Mouse (Mus musculus) myocyte (in vitro differentiated cells): ENCODE measurements at regions not wholly inside any gene's neighbourhood (a gene's known extent, or its start where the extent isn't known, plus 50 kb on each side); places are given as distances from the start of the nearest gene placed in this dataset.
"Not testable (repeated sequence)": the region's sequence is repeated elsewhere in the genome, so short reads cannot be mapped to it uniquely, and the experiment has no call there.

Experiments
- H3K27me3 ChIP-seq: one replicate; pipeline ENCODE4 v1.6.1; 2011; ENCODE audit not compliant: control insufficient read depth, insufficient read depth, insufficient read length
- H3K36me3 ChIP-seq: one replicate; pipeline ENCODE4 v1.6.1; 2011; ENCODE audit not compliant: control insufficient read depth, insufficient read depth
- H3K4me2 ChIP-seq: one replicate; pipeline ENCODE4 v1.6.1; 2011; ENCODE audit warnings: low read depth, control low read depth
- H3K4me3 ChIP-seq: one replicate; pipeline ENCODE4 v1.5.1; 2011; ENCODE audit warnings: mild to moderate bottlenecking, control low read depth, moderate library complexity
- H3K79me2 ChIP-seq: one replicate; pipeline ENCODE4 v1.6.1; 2011; ENCODE audit not compliant: control insufficient read depth, insufficient read depth
- H3ac ChIP-seq: one replicate; pipeline ENCODE4 v1.6.1; 2011; ENCODE audit not compliant: control insufficient read depth, insufficient read length
- CEBPB ChIP-seq: IDR thresholded peaks from 2 replicates; pipeline ENCODE4 v1.6.1; 2011; ENCODE audit warnings: mild to moderate bottlenecking, moderate library complexity; ENCODE audit not compliant: poor library complexity, insufficient read depth, severe bottlenecking
- E2F4 ChIP-seq: IDR thresholded peaks from one replicate; pipeline ENCODE4 v1.6.1; 2011; ENCODE audit warnings: mild to moderate bottlenecking, control low read depth, moderate library complexity; ENCODE audit not compliant: insufficient read depth
- MAX ChIP-seq: IDR thresholded peaks from one replicate; pipeline ENCODE4 v1.6.1; 2011; ENCODE audit warnings: low read depth, mild to moderate bottlenecking, control low read depth
- MYOD1 ChIP-seq, 3 experiments: IDR thresholded peaks; one replicate each; pipeline ENCODE4 v1.6.1; 2011; ENCODE audit warnings: control low read depth in 2 of 3, low read depth in 2 of 3, mild to moderate bottlenecking in 2 of 3, moderate library complexity in 1 of 3; ENCODE audit not compliant: insufficient read length in 2 of 3, control insufficient read depth in 1 of 3
- MYOG ChIP-seq, 3 experiments: IDR thresholded peaks; one replicate each; pipeline ENCODE4 v1.6.1; 2011; ENCODE audit warnings: control low read depth in 2 of 3, low read depth in 2 of 3, mild to moderate bottlenecking in 2 of 3; ENCODE audit not compliant: insufficient read length in 2 of 3, control insufficient read depth in 1 of 3, insufficient read depth in 1 of 3
- POLR2A ChIP-seq: IDR thresholded peaks from one replicate; pipeline ENCODE4 v1.6.1; 2011; ENCODE audit warnings: low read depth, mild to moderate bottlenecking, control low read depth, moderate library complexity; ENCODE audit not compliant: insufficient read length
- POLR2AphosphoS2 ChIP-seq: IDR thresholded peaks from one replicate; pipeline ENCODE4 v1.6.1; 2011; ENCODE audit warnings: low read depth, control low read depth; ENCODE audit not compliant: insufficient read length
- REST ChIP-seq: IDR thresholded peaks from one replicate; pipeline ENCODE4 v1.6.1; 2011; ENCODE audit warnings: mild to moderate bottlenecking, control low read depth, moderate library complexity; ENCODE audit not compliant: insufficient read depth, insufficient read length
- SRF ChIP-seq: IDR thresholded peaks from one replicate; pipeline ENCODE4 v1.6.1; 2011; ENCODE audit warnings: low read depth; ENCODE audit not compliant: control insufficient read depth, insufficient read length
- TCF12 ChIP-seq: IDR thresholded peaks from one replicate; pipeline ENCODE4 v1.6.1; 2011; ENCODE audit warnings: mild to moderate bottlenecking, control low read depth; ENCODE audit not compliant: poor library complexity, insufficient read depth, severe bottlenecking
- TCF3 ChIP-seq: IDR thresholded peaks from one replicate; pipeline ENCODE4 v1.6.1; 2011; ENCODE audit warnings: low read depth, control low read depth; ENCODE audit not compliant: insufficient read length
- USF1 ChIP-seq: IDR thresholded peaks from one replicate; pipeline ENCODE4 v1.6.1; 2011; ENCODE audit warnings: low read depth, mild to moderate bottlenecking, control low read depth, moderate library complexity

GRCm38 (mm10) chr4:7246828-7247227 lies 992.0 kb downstream of the Car8 start:
- Histone ChIP-seq H3K4me2 (no peak overlapping the region), H3K4me3 (no peak overlapping the region), H3K27me3 (no peaks in the 10 kb centered on the region), H3K79me2 (no peaks in the 10 kb centered on the region), H3ac (no peak overlapping the region), H3K36me3 (no peaks in the 10 kb centered on the region)
- TF ChIP-seq SRF (no peak), USF1 (no peak), TCF3 (no peak), MAX (no peak), POLR2A (no peak), MYOD1 (IDR thresholded peaks at IDR 0.05; ENCODE audit: control insufficient read depth in 1 of 3, insufficient read length in 2 of 3, low read depth in 2 of 3) (no peak), POLR2AphosphoS2 (no peak), TCF12 (no peak), CEBPB (no peak), E2F4 (no peak)

DNA sequence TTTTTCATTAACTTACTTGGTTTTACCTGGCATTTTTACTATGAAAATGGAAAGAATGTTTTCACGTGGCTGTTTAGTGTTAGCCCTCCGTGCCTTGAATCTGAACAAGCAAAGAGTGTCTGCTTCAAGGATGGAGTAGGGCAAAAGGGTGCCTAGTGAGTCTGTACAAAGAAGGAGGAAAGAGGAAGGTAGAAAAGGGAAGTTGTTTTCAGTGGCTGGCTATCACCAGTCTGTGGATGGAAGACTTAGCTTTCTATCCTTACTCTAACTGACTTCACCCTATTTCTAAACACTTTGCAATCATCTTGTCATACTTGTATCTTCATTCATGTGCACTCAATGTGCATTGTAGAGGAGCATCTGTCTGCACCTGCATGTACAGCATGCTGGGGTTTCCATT lies 993.2 kb downstream of the Car8 start:
- Histone ChIP-seq H3ac (no peak overlapping the region), H3K4me3 (no peak overlapping the region), H3K27me3 (no peaks in the 10 kb centered on the region), H3K79me2 (no peaks in the 10 kb centered on the region), H3K4me2 (no peak overlapping the region), H3K36me3 (no peaks in the 10 kb centered on the region)
- TF ChIP-seq TCF3 (no peak), POLR2AphosphoS2 (no peak), TCF12 (no peak), E2F4 (no peak), CEBPB (no peak), MAX (no peak), MYOG (IDR thresholded peaks at IDR 0.05; ENCODE audit: control insufficient read depth in 1 of 3, insufficient read depth in 1 of 3, insufficient read length in 2 of 3, low read depth in 2 of 3) (no peak)

DNA sequence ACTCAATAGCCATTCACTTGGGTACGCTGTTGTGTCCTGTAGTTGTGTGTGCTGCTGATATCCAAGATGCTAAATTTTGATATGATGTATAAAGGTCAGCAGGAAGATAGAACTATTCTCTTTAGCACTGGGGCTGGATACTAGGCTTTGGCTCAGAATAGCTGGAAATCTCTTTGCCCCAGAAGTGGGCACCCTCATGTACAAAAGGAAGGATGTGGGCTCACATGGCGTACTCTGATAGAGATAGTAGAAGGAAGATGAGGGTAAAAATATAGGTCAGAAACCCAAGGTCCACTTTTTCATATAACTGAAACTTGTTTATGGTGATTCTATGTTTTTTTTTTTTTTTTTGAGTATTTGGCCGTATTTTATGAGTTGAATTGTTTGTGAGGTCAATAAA lies 1001.0 kb downstream of the Car8 start:
- no peaks in the 10 kb centered on the region for H3K79me2 ChIP-seq
- no peak overlapping the region for H3ac ChIP-seq
- no peak overlapping the region for H3K4me3 ChIP-seq
- H3K4me2 ChIP-seq: no peak overlapping the region
- no peaks in the 10 kb centered on the region for H3K27me3 ChIP-seq
- TF ChIP-seq USF1: no peak
- TF ChIP-seq CEBPB: no peak
- no peak for TF ChIP-seq TCF12
- no peak for TF ChIP-seq POLR2A
- no peak for TF ChIP-seq REST
- no peak for TF ChIP-seq POLR2AphosphoS2
- no peak for TF ChIP-seq MYOD1 (IDR thresholded peaks at IDR 0.05; ENCODE audit: control insufficient read depth in 1 of 3, insufficient read length in 2 of 3, low read depth in 2 of 3)
- TF ChIP-seq MYOG (IDR thresholded peaks at IDR 0.05; ENCODE audit: control insufficient read depth in 1 of 3, insufficient read depth in 1 of 3, insufficient read length in 2 of 3, low read depth in 2 of 3): no peak
- no peak for TF ChIP-seq MAX
- TF ChIP-seq TCF3: no peak
- TF ChIP-seq E2F4: no peak
- no peak for TF ChIP-seq SRF
- no peaks in the 10 kb centered on the region for H3K36me3 ChIP-seq

DNA sequence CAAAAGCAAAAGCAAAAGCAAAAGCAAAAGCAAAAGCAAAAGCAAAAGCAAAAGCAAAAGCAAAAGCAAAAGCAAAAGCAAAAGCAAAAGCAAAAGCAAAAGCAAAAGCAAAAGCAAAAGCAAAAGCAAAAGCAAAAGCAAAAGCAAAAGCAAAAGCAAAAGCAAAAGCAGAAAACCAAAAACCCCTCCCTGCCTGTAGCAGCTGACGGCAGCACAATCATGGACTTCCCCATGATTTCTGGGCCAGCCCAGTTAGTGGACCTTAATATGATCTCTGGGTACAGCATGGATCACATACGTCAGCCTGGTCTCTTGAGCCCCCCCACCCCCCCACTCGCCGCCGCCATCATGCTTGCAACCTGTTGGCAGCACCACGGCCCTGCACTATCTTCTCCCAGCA lies 1004.3 kb downstream of the Car8 start:
- not testable (repeated sequence) for H3K36me3 ChIP-seq, H3K27me3 ChIP-seq, H3K79me2 ChIP-seq, H3K4me3 ChIP-seq, H3ac ChIP-seq, H3K4me2 ChIP-seq

- H3K4me3 ChIP-seq: no peak overlapping the region
- no peak overlapping the region for H3ac ChIP-seq
- TF ChIP-seq POLR2A: no peak
- TF ChIP-seq MYOG (IDR thresholded peaks at IDR 0.05; ENCODE audit: control insufficient read depth in 1 of 3, insufficient read depth in 1 of 3, insufficient read length in 2 of 3, low read depth in 2 of 3): no peak
- TF ChIP-seq SRF: no peak
- no peak for TF ChIP-seq MAX
- TF ChIP-seq MYOD1 (IDR thresholded peaks at IDR 0.05; ENCODE audit: control insufficient read depth in 1 of 3, insufficient read length in 2 of 3, low read depth in 2 of 3): no peak
- no peak for TF ChIP-seq USF1
- no peak for TF ChIP-seq E2F4
- no peak for TF ChIP-seq TCF3
- no peak for TF ChIP-seq CEBPB
- TF ChIP-seq POLR2AphosphoS2: no peak
- TF ChIP-seq REST: no peak
- TF ChIP-seq TCF12: no peak
- no peaks in the 10 kb centered on the region for H3K36me3 ChIP-seq
- no peaks in the 10 kb centered on the region for H3K27me3 ChIP-seq
- no peak overlapping the region for H3K4me2 ChIP-seq
- no peaks in the 10 kb centered on the region for H3K79me2 ChIP-seq
These were observed 1009.9 kb downstream of the Car8 start for GRCm38 (mm10) chr4:7228980-7229379.
